Mouse (Mus musculus) lung, embryonic 16.5 days (tissue): ENCODE results near the gene Fam20a. TPM values are rescaled to one million over a fixed set of nuclear protein-coding genes. Genes with fewer than 3 reads are reported as not detected.
A peak's percentile ranks its signal among the peaks of the same experiment; 100 is the strongest.

ENCODE experiments used
- ATAC-seq: fragments of 200-750 bp; cut with Nextera tagmentation; 2 replicates; pipeline ENCODE4 v1.8.0; 2017; ENCODE audit warnings: low read depth, mild to moderate bottlenecking, moderate library complexity
- H3K27ac ChIP-seq: fragments of 300-500 bp; sonication (generic); 2 replicates; pipeline ENCODE4 v1.5.1; 2014; ENCODE audit warnings: mild to moderate bottlenecking, control low read depth, low read length
- H3K27me3 ChIP-seq: fragments of 300-500 bp; sonication (generic); 2 replicates; pipeline ENCODE4 v1.6.1; 2014; ENCODE audit warnings: low read depth, low read length, mixed read lengths; ENCODE audit not compliant: control insufficient read depth, insufficient read depth
- H3K36me3 ChIP-seq: fragments of 300-500 bp; sonication (generic); 2 replicates; pipeline ENCODE4 v1.6.1; 2014; ENCODE audit warnings: low read length; ENCODE audit not compliant: control insufficient read depth, insufficient read depth
- H3K4me1 ChIP-seq: fragments of 300-500 bp; sonication (generic); replicated peaks from 2 replicates; pipeline ENCODE4 v1.6.1; 2014; ENCODE audit warnings: low read length, mixed read lengths; ENCODE audit not compliant: control insufficient read depth, insufficient read depth
- H3K4me2 ChIP-seq: fragments of 300-500 bp; sonication (generic); 2 replicates; pipeline ENCODE4 v1.6.1; 2014; ENCODE audit warnings: low read depth, low read length, control low read depth
- H3K4me3 ChIP-seq: fragments of 300-500 bp; sonication (generic); 2 replicates; pipeline ENCODE4 v1.5.1; 2014; ENCODE audit warnings: mild to moderate bottlenecking, low read length, control low read depth
- H3K9ac ChIP-seq: fragments of 300-500 bp; sonication (generic); 2 replicates; pipeline ENCODE4 v1.6.1; 2014; ENCODE audit warnings: low read length, control low read depth
- H3K9me3 ChIP-seq: fragments of 300-500 bp; sonication (generic); 2 replicates; pipeline ENCODE4 v1.6.1; 2016; ENCODE audit warnings: low read length; ENCODE audit not compliant: control insufficient read depth
- WGBS: fragments of 180-500 bp; shearing (Covaris S2); extraction: QIAGEN DNeasy Blood & Tissue Kit; methylation state at CpG from one replicate; pipeline ENCODE4 v1.1.7; 2014; 5-methylcytosine and 5-hydroxymethylcytosine counted together
- polyA plus RNA-seq: library from polyadenylated mRNA; unstranded; fragments of >200 nt; fragmentation: Nextera tagmentation; extraction: Ambion mirVana; gene quantifications from 2 replicates; pipeline ENCODE4 v1.2.1, GENCODE M21; 2015

Gene Fam20a
- polyA plus RNA-seq, 1 experiment from 2014 or later = 3.3 TPM

GRCm38 (mm10) chr11:109698740-109699139 lies 23.3 kb downstream of the Fam20a start:
- Histone ChIP-seq H3K27ac (no peak overlapping the region), H3K9ac (no peak overlapping the region), H3K9me3 (no peaks in the 10 kb centered on the region), H3K4me2 (no peak overlapping the region), H3K36me3 (no peaks in the 10 kb centered on the region), H3K27me3 (no peaks in the 10 kb centered on the region), H3K4me1 (0 out of 2 replicates have a peak, but pooled peaks cover 2% of the 10 kb centered on the region), H3K4me3 (no peak overlapping the region)
- WGBS = 82% methylated on average over 10 of the region's 10 CpGs
- ATAC-seq = no peak

- Histone ChIP-seq H3K36me3 (no peaks in the 10 kb centered on the region), H3K27me3 (no peaks in the 10 kb centered on the region), H3K4me1 (0 out of 2 replicates have a peak, but pooled peaks cover 2% of the 10 kb centered on the region), H3K27ac (no peak overlapping the region), H3K4me2 (no peak overlapping the region), H3K4me3 (no peak overlapping the region), H3K9ac (no peak overlapping the region), H3K9me3 (no peaks in the 10 kb centered on the region)
- WGBS = 80% methylated on average over 5 of the region's 5 CpGs
- ATAC-seq = no peak
These were observed 24.9 kb downstream of the Fam20a start for GRCm38 (mm10) chr11:109697089-109697643.

GRCm38 (mm10) chr11:109696519-109696918 lies 25.6 kb downstream of the Fam20a start:
- Histone ChIP-seq H3K4me1 (no peaks in the 10 kb centered on the region), H3K9ac (no peak overlapping the region), H3K4me2 (no peak overlapping the region), H3K9me3 (no peaks in the 10 kb centered on the region), H3K27ac (no peak overlapping the region), H3K36me3 (no peaks in the 10 kb centered on the region), H3K27me3 (no peaks in the 10 kb centered on the region), H3K4me3 (no peak overlapping the region)
- no peak for ATAC-seq
- WGBS = 83% methylated on average over 4 of the region's 4 CpGs

- H3K9ac ChIP-seq = no peak overlapping the region
- H3K4me3 ChIP-seq = no peak overlapping the region
- no peaks in the 10 kb centered on the region for H3K4me1 ChIP-seq
- ATAC-seq = no peak
- H3K9me3 ChIP-seq = no peaks in the 10 kb centered on the region
- 21% methylated on average over 3 of the region's 3 CpGs for WGBS
- H3K4me2 ChIP-seq = no peak overlapping the region
- no peaks in the 10 kb centered on the region for H3K27me3 ChIP-seq
- no peaks in the 10 kb centered on the region for H3K36me3 ChIP-seq
- no peak overlapping the region for H3K27ac ChIP-seq
These were observed 29.3 kb downstream of the Fam20a start for GRCm38 (mm10) chr11:109692737-109693136.

- H3K27me3 ChIP-seq = no peaks in the 10 kb centered on the region
- H3K36me3 ChIP-seq = no peaks in the 10 kb centered on the region
- ATAC-seq = no peak
- no peaks in the 10 kb centered on the region for H3K9me3 ChIP-seq
- H3K27ac ChIP-seq = no peak overlapping the region
- 74% methylated on average over 4 of the region's 4 CpGs for WGBS
- no peak overlapping the region for H3K9ac ChIP-seq
- no peak overlapping the region for H3K4me3 ChIP-seq
- no peaks in the 10 kb centered on the region for H3K4me1 ChIP-seq
- H3K4me2 ChIP-seq = no peak overlapping the region
These were observed 32.5 kb downstream of the Fam20a start for GRCm38 (mm10) chr11:109689539-109689938.

- H3K27ac ChIP-seq = no peak overlapping the region
- H3K36me3 ChIP-seq = no peaks in the 10 kb centered on the region
- no peak overlapping the region for H3K4me2 ChIP-seq
- 0 out of 2 replicates have a peak, but pooled peaks cover 3% of the 10 kb centered on the region for H3K4me1 ChIP-seq
- no peak overlapping the region for H3K9ac ChIP-seq
- H3K4me3 ChIP-seq = no peak overlapping the region
- no peaks in the 10 kb centered on the region for H3K27me3 ChIP-seq
- WGBS = 88% methylated on average over 6 of the region's 6 CpGs
- ATAC-seq = no peak
- no peaks in the 10 kb centered on the region for H3K9me3 ChIP-seq
These were observed 39.9 kb downstream of the Fam20a start for GRCm38 (mm10) chr11:109682221-109682620.

- Histone ChIP-seq H3K9ac (no peak overlapping the region), H3K4me3 (no peak overlapping the region), H3K27me3 (no peaks in the 10 kb centered on the region), H3K27ac (no peak overlapping the region), H3K36me3 (no peaks in the 10 kb centered on the region), H3K9me3 (no peaks in the 10 kb centered on the region), H3K4me1 (0 out of 2 replicates have a peak, but pooled peaks cover 3% of the 10 kb centered on the region), H3K4me2 (no peak overlapping the region)
- ATAC-seq = 0 out of 2 replicates have a peak, but pooled peaks have one; percentile 41
- 57% methylated on average over 3 of the region's 3 CpGs for WGBS
These were observed 40.5 kb downstream of the Fam20a start for GRCm38 (mm10) chr11:109681556-109681955.

GRCm38 (mm10) chr11:109680934-109681333 lies 41.1 kb downstream of the Fam20a start:
- H3K27ac ChIP-seq = no peak overlapping the region
- no peak overlapping the region for H3K4me3 ChIP-seq
- H3K9me3 ChIP-seq = no peaks in the 10 kb centered on the region
- 0 out of 2 replicates have a peak, but pooled peaks cover 3% of the 10 kb centered on the region for H3K4me1 ChIP-seq
- H3K27me3 ChIP-seq = no peaks in the 10 kb centered on the region
- no peak for ATAC-seq
- H3K9ac ChIP-seq = no peak overlapping the region
- 44% methylated on average over 9 of the region's 9 CpGs for WGBS
- no peaks in the 10 kb centered on the region for H3K36me3 ChIP-seq
- no peak overlapping the region for H3K4me2 ChIP-seq

GRCm38 (mm10) chr11:109678291-109678690 lies 43.8 kb downstream of the Fam20a start:
- Histone ChIP-seq H3K27me3 (no peaks in the 10 kb centered on the region), H3K36me3 (no peaks in the 10 kb centered on the region), H3K27ac (no peak overlapping the region), H3K4me2 (no peak overlapping the region), H3K9ac (no peak overlapping the region), H3K4me1 (0 out of 2 replicates have a peak, but pooled peaks cover 3% of the 10 kb centered on the region), H3K9me3 (no peaks in the 10 kb centered on the region), H3K4me3 (no peak overlapping the region)
- 76% methylated on average over 12 of the region's 12 CpGs for WGBS
- no peak for ATAC-seq
